Mouse (Mus musculus) CH12.LX (cell line): ENCODE results near the gene Nme9.

Experiments used
- CHD2 ChIP-seq: IDR thresholded peaks from 2 replicates; pipeline ENCODE4 v1.6.1; 2011; ENCODE audit warnings: low read length, improper control_type of control experiment
- CTCF ChIP-seq, 2 experiments: IDR thresholded peaks in 1 of 2; conservative IDR thresholded peaks in 1 of 2; 2 replicates each; pipeline ENCODE4 v1.5.1; 2011 to 2012; ENCODE audit warnings: low read depth in 2 of 2, low read length in 2 of 2, improper control_type of control experiment in 1 of 2, inconsistent platforms in 1 of 2, mild to moderate bottlenecking in 1 of 2, moderate library complexity in 1 of 2
- E2F4 ChIP-seq: IDR thresholded peaks from 2 replicates; pipeline ENCODE4 v1.6.1; 2011; ENCODE audit warnings: low read depth, low read length, improper control_type of control experiment; ENCODE audit not compliant: insufficient replicate concordance
- EP300 ChIP-seq: IDR thresholded peaks from 2 replicates; pipeline ENCODE4 v1.6.1; 2011; ENCODE audit warnings: low read length, improper control_type of control experiment
- MEF2A ChIP-seq: IDR thresholded peaks from 2 replicates; pipeline ENCODE4 v1.6.1; 2014; ENCODE audit warnings: low read depth, mild to moderate bottlenecking, inconsistent platforms, low read length, improper control_type of control experiment, borderline replicate concordance
- MXI1 ChIP-seq: IDR thresholded peaks from 2 replicates; pipeline ENCODE4 v1.6.1; 2011; ENCODE audit warnings: mild to moderate bottlenecking, low read depth, low read length, improper control_type of control experiment
- POLR2A ChIP-seq: IDR thresholded peaks from 2 replicates; pipeline ENCODE4 v1.6.1; 2011; ENCODE audit warnings: low read depth, mild to moderate bottlenecking, improper control_type of control experiment, low read length
- POLR2AphosphoS2 ChIP-seq: IDR thresholded peaks from 2 replicates; pipeline ENCODE4 v1.6.1; 2011; ENCODE audit warnings: low read depth, low read length, improper control_type of control experiment
- RAD21 ChIP-seq: IDR thresholded peaks from 2 replicates; pipeline ENCODE4 v1.6.1; 2011; ENCODE audit warnings: low read depth, mild to moderate bottlenecking, low read length, improper control_type of control experiment, moderate library complexity
- RCOR1 ChIP-seq: conservative IDR thresholded peaks from 2 replicates; pipeline ENCODE4 v1.6.1; 2012; ENCODE audit warnings: low read depth, mild to moderate bottlenecking, inconsistent platforms, low read length, improper control_type of control experiment
- TCF12 ChIP-seq: IDR thresholded peaks from 2 replicates; pipeline ENCODE4 v1.6.1; 2014; ENCODE audit warnings: low read depth, mild to moderate bottlenecking, inconsistent platforms, low read length, improper control_type of control experiment
- USF2 ChIP-seq: conservative IDR thresholded peaks from 2 replicates; pipeline ENCODE4 v1.6.1; 2011; ENCODE audit warnings: low read depth, low read length, improper control_type of control experiment

GRCm38 (mm10) chr9:99435619-99436181 lies 15.6 kb upstream of the Nme9 start:
- TF ChIP-seq USF2, result no peak
- no peak for TF ChIP-seq MEF2A
- no peak for TF ChIP-seq CTCF (conservative IDR thresholded peaks at IDR 0.05 in 1 of 2, IDR thresholded peaks at IDR 0.05 in 1 of 2; ENCODE audit: low read depth in 2 of 2, low read length in 2 of 2)
- TF ChIP-seq CHD2, result no peak
- no peak for TF ChIP-seq MXI1
- TF ChIP-seq RAD21, result no peak
- no peak for TF ChIP-seq POLR2A
- no peak for TF ChIP-seq POLR2AphosphoS2
- no peak for TF ChIP-seq E2F4
- TF ChIP-seq RCOR1, result no peak
- no peak for TF ChIP-seq EP300
- no peak for TF ChIP-seq TCF12
